Mouse (Mus musculus): ENCODE measurements at regions not wholly inside any gene's neighbourhood (a gene's known extent, or its start where the extent isn't known, plus 50 kb on each side); places are given as distances from the start of the nearest gene placed in this dataset.

DNA sequence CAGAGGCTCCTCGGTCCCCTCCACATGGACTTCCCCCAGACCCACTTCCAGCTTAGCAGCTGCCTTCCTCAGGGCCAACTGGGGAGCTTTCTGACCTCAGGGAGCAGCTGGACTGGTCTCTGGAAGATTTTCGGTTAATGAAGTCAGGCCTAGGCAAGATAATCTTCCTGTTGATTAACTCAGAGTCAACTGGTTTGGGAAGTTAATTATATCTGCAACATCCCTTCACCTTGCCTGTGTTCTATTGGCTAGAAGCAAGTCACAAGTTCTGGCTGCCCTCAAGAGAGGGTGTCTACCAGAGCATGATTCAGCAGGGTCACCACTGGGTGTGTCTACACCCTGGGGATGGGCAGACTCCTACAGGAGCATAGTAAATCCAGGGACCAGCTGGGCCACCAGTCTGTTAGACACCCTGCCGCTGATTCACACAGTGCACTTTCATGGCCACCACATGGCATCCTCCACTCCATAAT is 53.9 kb upstream of the Maml3 start:
- in situ Hi-C loops (cut with MboI, MseI): no loop called here

DNA sequence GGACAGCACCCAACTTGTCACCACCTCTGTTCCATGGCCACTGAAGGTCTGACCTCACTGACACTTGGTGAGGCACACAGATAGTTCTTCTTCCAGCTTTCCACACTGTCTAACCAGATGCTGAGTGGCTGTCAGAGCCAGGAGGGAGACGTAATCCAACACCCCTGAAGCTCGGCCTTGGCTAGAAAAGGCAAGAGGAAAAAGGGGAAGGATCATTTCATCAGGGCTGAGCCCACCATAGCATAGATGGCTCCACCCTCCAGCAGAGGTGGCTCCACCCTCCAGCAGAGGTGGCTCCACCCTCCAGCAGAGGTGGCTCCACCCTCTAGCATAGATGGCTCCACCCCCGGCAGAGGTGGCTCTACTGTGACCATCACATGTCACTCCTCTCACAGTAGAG is 56.8 kb upstream of the Maml3 start:
- in situ Hi-C loops (cut with MboI, MseI): no loop called here

DNA sequence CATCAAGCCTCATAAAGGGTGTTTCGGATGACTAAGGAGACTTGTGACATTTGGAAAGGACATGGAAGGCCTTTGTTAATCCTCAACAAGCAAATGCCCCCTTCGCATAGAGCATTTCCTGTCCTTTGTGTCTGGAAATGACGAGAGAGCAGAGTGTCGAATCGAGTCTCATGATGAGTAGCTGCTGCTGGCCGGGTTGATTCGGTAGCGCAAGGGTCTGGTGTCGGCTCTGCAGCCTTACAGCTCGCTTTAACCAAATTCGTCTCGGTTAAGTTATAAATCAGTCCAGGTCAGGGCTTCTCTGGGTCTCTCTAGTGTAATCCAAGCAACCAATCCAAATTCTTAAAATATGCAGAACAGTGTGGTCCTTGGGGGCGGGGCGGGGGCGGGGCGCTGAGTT is 59.1 kb upstream of the Maml3 start:
- in situ Hi-C loops (cut with MboI, MseI): no loop called here

DNA sequence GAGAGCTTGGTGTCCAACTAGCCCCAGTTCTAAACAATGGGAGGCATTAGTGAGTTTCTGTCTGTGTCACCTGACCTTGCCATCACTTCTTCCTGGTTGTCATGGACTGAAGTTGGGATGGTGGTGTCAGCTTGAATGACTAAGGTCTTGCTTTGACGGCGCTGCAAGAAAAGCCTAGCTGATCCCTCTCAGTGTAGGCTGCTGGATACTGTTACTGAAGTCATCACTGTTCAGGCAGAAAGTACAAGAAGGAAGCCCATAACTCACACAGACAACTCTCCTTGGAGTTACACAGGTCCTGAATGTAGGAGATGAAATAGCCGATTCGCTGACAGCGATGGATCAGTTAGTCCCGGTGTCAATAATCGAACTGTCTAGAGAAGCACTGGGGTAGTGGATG is 62.5 kb upstream of the Maml3 start:
- in situ Hi-C loops (cut with MboI, MseI): no loop called here

DNA sequence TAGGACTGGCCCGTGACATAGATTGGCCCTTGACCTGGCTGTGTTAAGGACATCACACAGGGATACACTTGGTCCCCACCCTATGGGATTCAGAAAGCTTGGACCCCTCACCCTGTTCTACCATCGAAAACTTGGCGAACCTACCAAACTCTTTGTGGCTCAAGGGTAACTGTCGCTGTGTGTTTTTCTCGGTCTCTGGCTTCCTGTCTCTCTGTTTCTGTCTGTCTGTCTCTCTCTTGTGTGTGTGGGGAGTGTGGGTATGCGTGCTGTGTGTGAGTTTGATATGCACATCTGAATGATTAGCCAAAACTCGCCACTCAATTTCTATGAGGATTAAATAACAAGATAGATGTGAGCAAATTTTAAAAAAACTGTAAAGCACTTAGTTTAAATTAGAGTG is 66.0 kb upstream of the Maml3 start:
- in situ Hi-C loops (cut with MboI, MseI): no loop called here

DNA sequence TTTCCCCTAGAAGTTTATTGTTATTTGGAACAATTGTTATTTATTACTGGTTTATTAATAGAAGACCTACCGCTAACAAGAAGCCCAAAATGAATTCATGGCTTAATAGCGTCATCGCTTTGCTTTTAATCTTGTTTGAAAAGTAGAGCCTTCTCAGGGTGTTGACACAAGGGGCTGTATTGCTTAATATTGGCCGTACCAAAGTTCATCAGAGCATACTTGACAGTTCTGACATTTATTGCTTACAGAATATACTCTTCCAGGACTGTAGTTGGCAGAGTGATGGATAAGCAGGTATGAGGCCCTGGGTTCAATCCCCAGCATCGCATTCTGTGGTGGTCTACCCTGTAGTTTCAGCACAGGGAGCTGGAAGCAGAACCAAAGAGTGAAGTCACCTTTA is 66.4 kb upstream of the Maml3 start:
- in situ Hi-C loops (cut with MboI, MseI): no loop called here

DNA sequence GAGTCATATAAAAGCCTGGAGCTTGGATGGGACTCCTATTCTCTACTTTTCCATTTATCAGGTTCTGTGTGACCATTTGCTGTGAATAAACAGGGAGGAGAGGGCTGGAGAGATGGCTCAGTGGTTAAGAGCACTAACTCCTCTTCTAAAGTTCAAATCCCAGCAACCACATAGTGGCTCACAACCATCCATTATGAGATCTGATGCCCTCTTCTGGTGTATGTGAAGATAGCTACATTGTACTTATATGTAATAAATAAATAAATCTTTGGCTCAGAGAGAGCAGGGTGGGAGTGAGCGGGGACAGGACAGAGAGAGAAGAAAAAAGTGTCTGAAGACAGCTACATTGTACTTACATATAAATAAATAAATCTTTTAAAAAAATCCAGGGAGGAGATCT is 68.6 kb upstream of the Maml3 start:
- in situ Hi-C loops (cut with MboI, MseI): no loop called here

DNA sequence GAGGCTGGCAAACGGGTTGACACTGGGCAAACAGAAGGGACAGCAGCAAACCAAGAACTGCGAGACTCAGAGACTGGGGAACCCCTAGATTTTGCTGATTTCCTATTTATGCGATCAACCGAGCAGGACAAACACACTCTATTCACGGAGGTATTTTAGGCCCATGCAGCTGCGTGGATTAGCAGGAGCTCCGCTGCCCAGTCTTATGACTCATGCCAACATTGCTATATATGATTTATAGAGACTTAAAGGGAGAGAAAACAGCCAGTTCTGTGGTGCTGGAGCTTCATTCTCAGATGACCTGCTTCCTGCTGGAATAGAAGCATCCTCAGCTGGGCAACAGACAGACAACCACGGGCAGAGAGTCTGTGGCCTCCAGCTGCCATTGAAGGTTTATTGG is 71.2 kb upstream of the Maml3 start:
- in situ Hi-C loops (cut with MboI, MseI): no loop called here

DNA sequence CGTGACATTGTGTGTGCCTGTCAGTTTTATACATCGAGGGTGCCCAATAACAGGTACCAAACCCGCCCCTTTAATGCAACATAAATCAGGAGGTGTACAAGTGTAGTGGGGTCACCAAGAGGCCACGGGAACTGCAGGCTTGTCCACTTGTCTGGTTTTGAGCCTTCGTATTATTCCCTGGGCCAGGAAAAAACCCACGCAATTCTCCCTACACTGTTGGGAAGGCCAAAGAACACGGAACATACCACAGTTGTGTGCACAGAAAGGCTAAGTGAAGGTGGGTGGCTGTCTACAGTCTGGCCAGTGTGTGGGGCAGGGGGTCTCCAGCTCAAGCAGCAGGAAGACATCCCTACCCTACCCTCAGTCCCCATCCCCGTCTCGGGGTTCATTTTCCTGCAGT is 74.0 kb upstream of the Maml3 start:
- in situ Hi-C loops (cut with MboI, MseI): no loop called here

DNA sequence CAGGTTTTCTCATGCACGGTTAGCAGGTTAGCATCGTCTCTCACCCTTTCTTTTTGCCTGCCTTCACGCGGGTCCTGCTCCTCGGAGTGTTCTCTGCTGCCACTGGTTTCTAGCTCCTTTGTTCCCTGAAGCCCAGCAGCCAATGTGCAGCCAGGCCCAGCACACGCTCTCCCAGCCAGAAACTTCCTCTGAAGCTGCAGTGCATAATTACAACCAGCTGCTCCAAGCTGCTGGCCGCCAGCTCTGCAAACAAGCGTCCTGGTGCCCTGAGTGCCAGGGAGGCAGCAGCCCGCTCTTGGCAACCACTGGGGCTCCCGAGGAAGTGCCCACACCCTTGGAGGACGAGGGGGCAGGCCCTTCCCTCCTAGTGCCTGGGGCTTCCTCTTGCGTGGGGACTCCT is 74.8 kb upstream of the Maml3 start:
- in situ Hi-C loops (cut with MboI, MseI): loop anchor here in 1 of 2 experiments (5.0 kb wide), 1 partner anchor 157 kb away; no protein-coding TSS in a partner anchor

DNA sequence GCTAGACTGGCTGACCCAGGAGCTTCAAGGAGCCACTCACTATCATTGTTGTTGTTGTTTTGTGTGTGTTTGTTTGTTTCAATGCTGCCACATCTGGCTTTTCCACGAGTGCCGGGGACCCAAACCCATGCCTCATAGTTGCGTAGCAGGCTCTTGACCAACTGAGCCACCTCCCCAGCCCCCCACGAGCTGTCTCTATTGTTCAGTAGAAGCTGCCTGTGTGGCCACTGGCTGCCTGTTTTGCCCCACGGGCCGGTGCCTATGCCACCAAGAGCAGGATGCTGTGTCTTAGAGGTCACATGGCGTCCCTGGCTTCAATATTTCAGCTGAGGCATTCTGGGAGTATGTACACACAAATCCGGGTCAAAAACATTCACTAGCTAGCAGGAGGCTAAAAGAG is 75.4 kb upstream of the Maml3 start:
- in situ Hi-C loops (cut with MboI, MseI): loop anchor here in 1 of 2 experiments (5.0 kb wide), 1 partner anchor 158 kb away; no protein-coding TSS in a partner anchor

DNA sequence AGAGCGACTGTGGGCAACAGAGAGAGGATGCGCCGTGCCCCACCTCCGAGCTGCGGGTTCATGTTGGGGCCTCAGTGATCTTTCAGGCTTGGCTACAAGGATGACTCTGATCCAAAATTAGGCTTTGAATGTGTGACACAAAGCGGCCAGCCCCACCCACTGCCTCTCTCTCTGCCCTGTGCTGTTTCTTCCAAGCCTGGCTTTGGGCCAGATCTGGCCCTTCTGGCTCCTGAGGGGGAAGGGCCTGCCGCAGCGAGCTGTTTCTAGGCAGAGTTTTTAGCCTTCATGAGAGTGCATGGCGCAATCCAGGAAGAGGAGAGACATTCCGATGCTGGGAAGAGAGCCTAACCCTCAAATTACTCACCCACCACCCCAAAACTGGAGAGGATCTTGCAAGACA is 75.9 kb upstream of the Maml3 start:
- in situ Hi-C loops (cut with MboI, MseI): loop anchor here in 1 of 2 experiments (5.0 kb wide), 1 partner anchor 158 kb away; no protein-coding TSS in a partner anchor

DNA sequence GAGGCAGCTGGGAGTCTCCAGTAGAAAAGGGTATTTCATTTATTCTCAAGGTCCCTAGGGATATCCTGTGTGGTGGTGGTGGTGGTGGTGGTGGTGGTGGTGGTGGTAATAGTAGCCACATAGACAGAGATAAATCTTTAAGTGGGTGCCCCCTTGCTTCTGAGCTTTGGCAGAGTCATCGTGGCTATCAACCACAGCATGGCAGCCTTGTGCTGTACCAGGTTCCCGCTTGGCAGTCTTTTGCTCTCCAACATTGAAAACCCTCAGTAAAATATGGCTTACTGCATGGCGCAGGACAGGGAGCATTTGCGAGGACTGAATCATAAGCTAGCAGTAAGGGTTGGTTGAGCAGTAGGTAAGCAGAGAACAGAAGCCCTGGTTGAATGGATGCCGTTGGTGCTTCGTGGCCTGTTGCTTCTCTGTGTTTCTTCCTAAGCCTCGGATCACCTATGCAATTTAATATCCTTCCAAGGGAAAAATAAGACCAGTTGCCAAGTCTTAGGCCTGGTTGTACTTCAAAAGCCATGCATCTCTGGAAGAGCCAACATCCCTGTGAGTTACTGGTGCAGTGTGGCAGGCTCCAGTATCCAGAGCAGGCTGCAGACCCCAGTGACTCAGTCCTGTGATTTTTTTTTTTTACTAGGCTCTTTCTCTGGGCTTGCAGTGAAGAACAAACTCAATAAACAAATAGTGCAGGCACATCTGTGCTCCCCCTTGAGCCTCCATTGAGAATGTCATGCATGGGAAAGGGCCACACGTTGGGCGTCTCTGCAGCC is 76.6 kb upstream of the Maml3 start:
- in situ Hi-C loops (cut with MboI, MseI): loop anchor here in 1 of 2 experiments (5.0 kb wide), 1 partner anchor 159 kb away; no protein-coding TSS in a partner anchor

DNA sequence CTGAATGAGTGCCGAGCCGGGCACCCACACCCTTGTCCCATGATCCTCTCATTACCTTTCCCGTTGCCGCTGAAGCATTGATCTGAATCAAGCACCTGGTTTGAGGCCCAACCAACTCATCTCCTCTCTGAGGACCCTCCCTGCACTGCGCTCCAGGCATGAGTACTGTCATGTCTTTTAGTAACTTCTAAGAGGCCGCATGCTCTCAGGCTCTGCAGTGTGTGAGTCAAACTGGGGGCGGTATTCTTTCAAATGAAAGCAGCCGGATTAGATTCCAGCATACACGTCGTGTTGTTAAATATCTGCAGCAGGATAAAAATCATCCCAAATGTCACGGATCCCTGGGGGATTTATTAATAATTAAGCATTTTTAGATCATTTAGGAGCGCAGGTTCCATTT is 79.4 kb upstream of the Maml3 start:
- in situ Hi-C loops (cut with MboI, MseI): loop anchor here in 1 of 2 experiments (5.0 kb wide), 1 partner anchor 162 kb away; no protein-coding TSS in a partner anchor

DNA sequence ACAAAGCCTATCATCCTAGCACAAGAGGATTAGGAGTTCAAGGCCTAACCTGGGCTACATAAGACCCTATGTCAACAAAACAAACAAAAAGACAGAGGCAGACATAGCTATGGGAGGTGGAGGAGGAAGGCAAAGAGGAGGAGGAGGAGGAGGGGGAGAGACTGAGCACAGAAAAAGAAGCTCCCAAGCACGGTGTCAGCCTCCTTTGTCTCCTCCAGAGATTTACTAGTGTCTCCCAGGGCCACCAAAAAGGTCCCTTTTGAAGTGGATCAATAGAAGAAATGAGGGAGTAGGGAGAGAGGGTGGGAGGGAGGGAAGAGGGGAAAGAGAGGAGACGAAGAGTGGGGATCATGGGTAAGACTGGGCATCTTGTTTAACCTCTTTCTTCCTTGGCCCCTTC is 80.5 kb upstream of the Maml3 start:
- in situ Hi-C loops (cut with MboI, MseI): no loop called here

DNA sequence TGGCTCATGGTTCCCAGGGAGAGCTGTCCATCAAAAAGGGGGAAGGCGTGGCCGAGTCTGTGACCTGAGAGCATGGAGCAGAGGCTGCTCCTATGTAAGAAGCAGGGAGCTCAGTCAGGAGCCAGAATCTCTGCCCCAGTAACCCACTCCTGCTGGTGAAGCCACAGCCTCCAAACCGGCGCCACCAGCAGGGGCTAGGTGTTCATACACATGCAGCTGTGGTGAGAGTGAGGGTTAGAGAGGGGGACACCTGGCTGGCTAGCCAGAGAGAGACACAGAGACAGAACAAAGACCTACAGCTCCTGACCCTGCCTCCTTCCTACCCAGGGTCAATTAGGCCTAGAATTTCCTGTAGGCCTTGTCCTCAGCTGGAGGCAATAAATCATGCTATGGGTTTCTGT is 80.7 kb upstream of the Foxo1 start:
- in situ Hi-C loops (cut with MboI, MseI): no loop called here

DNA sequence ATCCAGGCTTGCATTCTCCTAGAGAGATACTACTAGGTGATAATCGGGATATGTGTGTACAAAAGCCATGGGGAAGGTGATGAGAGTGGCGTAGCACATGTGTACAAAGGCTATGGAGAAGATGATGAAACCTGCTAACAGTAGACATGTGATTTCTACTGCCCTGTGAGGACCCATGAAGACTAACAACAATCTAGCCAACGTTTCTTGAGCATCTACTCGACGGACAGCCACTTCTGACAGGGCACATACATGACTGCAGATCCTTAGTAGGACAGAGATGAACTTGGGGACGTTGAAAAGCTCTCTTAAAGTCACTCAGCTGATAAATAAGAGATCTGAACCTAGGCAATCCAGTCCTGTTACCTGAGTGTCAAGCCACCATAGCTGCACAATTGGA is 79.8 kb upstream of the Foxo1 start:
- in situ Hi-C loops (cut with MboI, MseI): no loop called here

DNA sequence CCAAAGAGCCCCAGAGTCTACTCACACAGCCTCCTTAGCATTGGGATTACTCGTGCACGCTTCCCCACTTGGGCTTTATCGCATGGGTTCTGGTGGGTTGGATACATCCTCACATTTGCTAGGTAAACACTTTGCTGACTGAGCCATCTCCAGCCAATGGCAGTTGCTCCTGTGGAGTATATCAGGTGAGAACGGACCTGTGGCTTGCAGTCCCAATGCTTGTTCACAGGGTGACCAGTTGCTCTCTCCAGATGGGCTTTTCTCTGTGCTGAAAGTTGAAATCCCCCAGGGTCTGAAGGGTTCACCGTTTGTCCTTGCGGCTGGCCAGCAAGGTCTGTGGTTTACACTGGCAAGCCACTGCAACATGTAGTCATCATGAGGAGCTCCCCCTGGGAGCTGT is 79.1 kb upstream of the Foxo1 start:
- in situ Hi-C loops (cut with MboI, MseI): no loop called here

DNA sequence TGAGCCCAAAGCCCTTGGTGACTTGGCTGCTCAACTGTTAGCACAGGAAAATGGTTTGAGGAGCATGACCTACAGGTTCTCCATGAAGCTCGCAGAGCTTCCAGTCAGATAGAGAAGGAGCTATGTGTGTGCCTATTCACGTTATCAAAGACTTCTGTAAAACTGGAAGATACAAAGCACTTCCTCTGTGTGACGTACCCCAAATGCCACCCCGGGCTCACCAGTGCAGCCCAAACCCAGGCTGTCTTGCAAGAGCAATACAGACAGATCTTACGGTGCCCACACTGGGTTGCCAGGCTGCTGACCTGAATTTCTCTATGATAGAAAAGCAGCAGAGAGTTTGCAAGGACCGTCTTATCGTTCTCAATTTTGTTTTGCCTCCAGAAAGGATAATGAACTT is 78.1 kb upstream of the Foxo1 start:
- in situ Hi-C loops (cut with MboI, MseI): no loop called here

DNA sequence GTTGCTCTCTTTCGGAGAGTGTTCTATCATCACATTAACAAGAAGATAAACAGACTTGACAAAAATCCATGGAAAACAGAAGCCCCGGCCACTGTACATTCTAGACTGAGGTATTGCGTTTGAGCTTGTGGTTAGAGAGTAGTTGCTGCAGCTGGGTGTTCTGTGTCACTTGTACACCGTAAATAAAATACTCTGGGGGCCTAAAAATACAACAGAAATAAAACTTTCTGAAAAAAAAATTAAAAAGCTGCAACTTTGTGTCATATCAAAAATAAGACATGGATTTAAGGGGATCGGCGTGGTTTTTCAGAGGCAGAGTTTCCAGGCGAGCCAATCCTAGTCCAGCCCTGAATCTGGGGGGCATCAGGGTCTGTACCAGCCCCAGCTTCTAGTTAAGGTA is 75.1 kb upstream of the Foxo1 start:
- in situ Hi-C loops (cut with MboI, MseI): no loop called here

DNA sequence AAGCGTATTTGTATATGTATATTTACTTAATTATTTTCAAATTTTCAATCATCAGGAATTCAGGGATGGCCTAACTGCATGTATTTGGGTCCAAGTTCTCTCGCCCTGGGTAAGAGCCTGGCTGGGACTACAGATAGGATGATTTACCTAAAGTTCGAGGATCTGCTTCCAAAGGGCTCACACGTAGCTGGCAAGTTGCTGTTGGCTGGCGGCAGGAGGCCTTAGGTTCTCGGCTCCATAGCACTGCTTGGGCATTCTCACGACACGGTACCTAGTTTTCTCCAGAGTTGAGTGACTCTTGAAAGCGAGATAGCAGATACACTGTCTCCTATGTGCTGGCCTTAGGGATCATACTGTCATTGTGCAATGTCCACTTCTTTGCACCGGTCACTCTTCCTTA is 73.9 kb upstream of the Foxo1 start:
- in situ Hi-C loops (cut with MboI, MseI): no loop called here

DNA sequence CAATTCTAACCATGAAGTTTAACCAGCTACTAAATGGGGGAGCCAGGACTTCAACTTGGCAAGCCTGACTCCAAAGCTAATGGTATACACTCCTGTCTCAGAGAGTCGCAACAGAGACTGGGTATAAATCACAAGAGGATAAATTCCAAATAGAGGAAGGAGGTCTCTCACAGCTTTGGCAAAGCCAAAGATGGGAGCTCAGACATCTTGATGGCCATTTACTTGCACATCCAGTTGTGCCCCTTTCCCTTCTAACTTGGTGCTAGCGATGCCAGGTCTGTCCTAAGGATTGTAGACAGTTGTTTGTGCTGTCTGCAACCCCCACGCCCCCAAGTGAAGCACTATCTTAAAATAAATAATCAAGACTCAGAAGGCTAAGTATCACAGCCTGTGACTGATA is 72.7 kb upstream of the Foxo1 start:
- in situ Hi-C loops (cut with MboI, MseI): loop anchor here in 1 of 2 experiments (5.0 kb wide), 1 partner anchor 93 kb away; no protein-coding TSS in a partner anchor
